Mouse (Mus musculus): ENCODE data around the gene Lrrc28. TPM values are rescaled to one million over a fixed set of nuclear protein-coding genes. Genes with fewer than 3 reads are reported as not detected.

Gene Lrrc28
- polyA plus RNA-seq, 1 experiment from 2014 or later = 25.1 TPM

- WGBS = 80% methylated on average over 7 of the region's 7 CpGs
- Histone ChIP-seq H3K36me3 (no peaks in the 10 kb centered on the region), H3K4me1 (replicated peaks) (no peaks in the 10 kb centered on the region), H3K27ac (no peak overlapping the region), H3K9me3 (no peaks in the 10 kb centered on the region), H3K27me3 (ENCODE audit: insufficient read depth, poor library complexity, severe bottlenecking) (no peaks in the 10 kb centered on the region), H3K4me3 (no peak overlapping the region)
- no peak for DNase-seq (ENCODE audit: low spot score)
Observed at GRCm38 (mm10) chr7:67578783-67579482, 66.1 kb downstream of the Lrrc28 start.

GRCm38 (mm10) chr7:67578044-67578443, 67.0 kb downstream of the Lrrc28 start:
- no peak overlapping the region for H3K27ac ChIP-seq
- H3K9me3 ChIP-seq = no peaks in the 10 kb centered on the region
- 93% methylated on average over 6 of the region's 6 CpGs for WGBS
- no peak overlapping the region for H3K4me3 ChIP-seq
- peaks cover 2% of the 10 kb centered on the region; the same call in 1 of the 2 replicates for H3K4me1 ChIP-seq (replicated peaks)
- no peak for DNase-seq (ENCODE audit: low spot score)
- no peaks in the 10 kb centered on the region for H3K27me3 ChIP-seq (ENCODE audit: insufficient read depth, poor library complexity, severe bottlenecking)
- no peaks in the 10 kb centered on the region for H3K36me3 ChIP-seq

- DNase-seq (ENCODE audit: low spot score) = no peak
- Histone ChIP-seq H3K4me3 (no peak overlapping the region), H3K27me3 (ENCODE audit: insufficient read depth, poor library complexity, severe bottlenecking) (no peaks in the 10 kb centered on the region), H3K27ac (no peak overlapping the region), H3K4me1 (replicated peaks) (peaks cover 10% of the 10 kb centered on the region; the same call in 1 of the 2 replicates), H3K9me3 (no peaks in the 10 kb centered on the region), H3K36me3 (no peaks in the 10 kb centered on the region)
- 66% methylated on average over 8 of the region's 8 CpGs for whole genome bisulfite sequencing
Observed at GRCm38 (mm10) chr7:67566510-67567237, 78.4 kb downstream of the Lrrc28 start.

- WGBS = 91% methylated on average over 1 of the region's 1 CpGs
- H3K36me3 ChIP-seq = no peaks in the 10 kb centered on the region
- no peaks in the 10 kb centered on the region for H3K9me3 ChIP-seq
- no peak for DNase-seq (ENCODE audit: low spot score)
- H3K4me1 ChIP-seq (replicated peaks) = peaks cover 10% of the 10 kb centered on the region; the same call in 1 of the 2 replicates
- no peak overlapping the region for H3K4me3 ChIP-seq
- no peaks in the 10 kb centered on the region for H3K27me3 ChIP-seq (ENCODE audit: insufficient read depth, poor library complexity, severe bottlenecking)
- H3K27ac ChIP-seq = no peak overlapping the region
Observed at GRCm38 (mm10) chr7:67565132-67565531, 79.9 kb downstream of the Lrrc28 start.

- no peaks in the 10 kb centered on the region for H3K36me3 ChIP-seq
- no peaks in the 10 kb centered on the region for H3K9me3 ChIP-seq
- H3K27ac ChIP-seq = no peak overlapping the region
Observed at GRCm38 (mm10) chr7:67562176-67562575, 82.9 kb downstream of the Lrrc28 start.

GRCm38 (mm10) chr7:67559486-67559885, 85.6 kb downstream of the Lrrc28 start:
- DNase-seq (ENCODE audit: low spot score) = no peak
- H3K4me3 ChIP-seq = no peak overlapping the region
- WGBS = 93% methylated on average over 7 of the region's 7 CpGs
- no peaks in the 10 kb centered on the region for H3K9me3 ChIP-seq
- no peaks in the 10 kb centered on the region for H3K36me3 ChIP-seq
- H3K27ac ChIP-seq = no peak overlapping the region
- H3K27me3 ChIP-seq (ENCODE audit: insufficient read depth, poor library complexity, severe bottlenecking) = no peaks in the 10 kb centered on the region
- H3K4me1 ChIP-seq (replicated peaks) = peaks cover 11% of the 10 kb centered on the region

More at GRCm38 (mm10) chr7:67562176-67562575, 82.9 kb downstream of the Lrrc28 start:
- Histone ChIP-seq H3K27me3 (ENCODE audit: insufficient read depth, poor library complexity, severe bottlenecking) (no peaks in the 10 kb centered on the region), H3K4me1 (replicated peaks) (peaks cover 10% of the 10 kb centered on the region; the same call in 1 of the 2 replicates), H3K4me3 (no peak overlapping the region)
- no peak for DNase-seq (ENCODE audit: low spot score)
- 60% methylated on average over 12 of the region's 12 CpGs for WGBS

GRCm38 (mm10) chr7:67558230-67558629, 86.8 kb downstream of the Lrrc28 start:
- H3K27ac ChIP-seq = no peak overlapping the region
- WGBS = 87% methylated on average over 5 of the region's 5 CpGs
- no peaks in the 10 kb centered on the region for H3K27me3 ChIP-seq (ENCODE audit: insufficient read depth, poor library complexity, severe bottlenecking)
- H3K36me3 ChIP-seq = no peaks in the 10 kb centered on the region
- no peak overlapping the region for H3K4me3 ChIP-seq
- no peaks in the 10 kb centered on the region for H3K9me3 ChIP-seq
- no peak for DNase-seq (ENCODE audit: low spot score)
- H3K4me1 ChIP-seq (replicated peaks) = peaks cover 7% of the 10 kb centered on the region

GRCm38 (mm10) chr7:67554863-67555262, 90.2 kb downstream of the Lrrc28 start:
- no peaks in the 10 kb centered on the region for H3K9me3 ChIP-seq
- no peaks in the 10 kb centered on the region for H3K36me3 ChIP-seq
- no peak overlapping the region for H3K27ac ChIP-seq
- 88% methylated on average over 2 of the region's 2 CpGs for WGBS
- H3K4me1 ChIP-seq (replicated peaks) = peaks cover 3% of the 10 kb centered on the region; the same call in 1 of the 2 replicates
- no peak overlapping the region for H3K4me3 ChIP-seq
- DNase-seq (ENCODE audit: low spot score) = no peak
- no peaks in the 10 kb centered on the region for H3K27me3 ChIP-seq (ENCODE audit: insufficient read depth, poor library complexity, severe bottlenecking)

- WGBS = 94% methylated on average over 2 of the region's 2 CpGs
- no peak overlapping the region for H3K4me3 ChIP-seq
- no peaks in the 10 kb centered on the region for H3K9me3 ChIP-seq
- H3K4me1 ChIP-seq (replicated peaks) = peaks cover 3% of the 10 kb centered on the region; the same call in 1 of the 2 replicates
- H3K36me3 ChIP-seq = no peaks in the 10 kb centered on the region
- H3K27ac ChIP-seq = no peak overlapping the region
- DNase-seq (ENCODE audit: low spot score) = no peak
- no peaks in the 10 kb centered on the region for H3K27me3 ChIP-seq (ENCODE audit: insufficient read depth, poor library complexity, severe bottlenecking)
Observed at GRCm38 (mm10) chr7:67551242-67551641, 93.8 kb downstream of the Lrrc28 start.

GRCm38 (mm10) chr7:67549073-67549561, 96.0 kb downstream of the Lrrc28 start:
- no peaks in the 10 kb centered on the region for H3K9me3 ChIP-seq
- H3K36me3 ChIP-seq = no peaks in the 10 kb centered on the region
- no peaks in the 10 kb centered on the region for H3K4me1 ChIP-seq (replicated peaks)
- 32% methylated on average over 6 of the region's 6 CpGs for WGBS
- peak; percentile 47 for DNase-seq (ENCODE audit: low spot score)
- H3K4me3 ChIP-seq = no peak overlapping the region
- H3K27ac ChIP-seq = no peak overlapping the region
- no peaks in the 10 kb centered on the region for H3K27me3 ChIP-seq (ENCODE audit: insufficient read depth, poor library complexity, severe bottlenecking)

GRCm38 (mm10) chr7:67548599-67549041, 96.4 kb downstream of the Lrrc28 start:
- no peaks in the 10 kb centered on the region for H3K9me3 ChIP-seq
- no peaks in the 10 kb centered on the region for H3K36me3 ChIP-seq
- H3K4me3 ChIP-seq = no peak overlapping the region
- H3K4me1 ChIP-seq (replicated peaks) = peaks cover 2% of the 10 kb centered on the region
- 87% methylated on average over 6 of the region's 6 CpGs for WGBS
- H3K27me3 ChIP-seq (ENCODE audit: insufficient read depth, poor library complexity, severe bottlenecking) = no peaks in the 10 kb centered on the region
- no peak overlapping the region for H3K27ac ChIP-seq
- DNase-seq (ENCODE audit: low spot score) = no peak

GRCm38 (mm10) chr7:67546282-67546681, 98.8 kb downstream of the Lrrc28 start:
- H3K4me1 ChIP-seq (replicated peaks) = peaks cover 14% of the 10 kb centered on the region
- no peaks in the 10 kb centered on the region for H3K27me3 ChIP-seq (ENCODE audit: insufficient read depth, poor library complexity, severe bottlenecking)
- H3K36me3 ChIP-seq = no peaks in the 10 kb centered on the region
- H3K9me3 ChIP-seq = no peaks in the 10 kb centered on the region
- no peak overlapping the region for H3K4me3 ChIP-seq
- H3K27ac ChIP-seq = no peak overlapping the region
- DNase-seq (ENCODE audit: low spot score) = no peak
- WGBS = 94% methylated on average over 5 of the region's 5 CpGs

- H3K9me3 ChIP-seq = no peaks in the 10 kb centered on the region
- no peaks in the 10 kb centered on the region for H3K27me3 ChIP-seq (ENCODE audit: insufficient read depth, poor library complexity, severe bottlenecking)
- H3K27ac ChIP-seq = no peak overlapping the region
- H3K4me3 ChIP-seq = no peak overlapping the region
- H3K36me3 ChIP-seq = no peaks in the 10 kb centered on the region
- no peak for DNase-seq (ENCODE audit: low spot score)
- H3K4me1 ChIP-seq (replicated peaks) = peaks cover 14% of the 10 kb centered on the region
Observed at GRCm38 (mm10) chr7:67544586-67544985, 100.5 kb downstream of the Lrrc28 start.
